Mouse (Mus musculus): Measurements from ENCODE around the gene Mrtfa. TPM values are rescaled to one million over a fixed set of nuclear protein-coding genes. Genes with fewer than 3 reads are reported as not detected.

The Mrtfa gene
- total and polyA plus RNA-seq, 2 experiments from 2014 or later: 22.6 to 32.1 TPM

GRCm38 (mm10) chr15:81141956-81142576, 48.5 kb downstream of the Mrtfa start:
- no peak overlapping the region for H3K4me3 ChIP-seq (ENCODE audit: low read length)
- DNase-seq (ENCODE audit: low spot score): no peak

GRCm38 (mm10) chr15:81140004-81140403, 50.6 kb downstream of the Mrtfa start:
- Histone ChIP-seq H3K36me3 (ENCODE audit: insufficient read depth, low read length) (no peaks in the 10 kb centered on the region), H3K27ac (no peak overlapping the region), H3K27me3 (ENCODE audit: insufficient read depth, low read length) (no peaks in the 10 kb centered on the region), H3K4me1 (ENCODE audit: insufficient read depth, low read length) (no peaks in the 10 kb centered on the region; the same call in 1 of the 2 replicates), H3K4me2 (ENCODE audit: low read depth, low read length) (no peak overlapping the region), H3K9me3 (ENCODE audit: low read length) (no peaks in the 10 kb centered on the region), H3K9ac (replicated peaks; ENCODE audit: low read length) (no peak overlapping the region), H3K4me3 (ENCODE audit: low read length) (no peak overlapping the region)
- no peak for ATAC-seq
- 82% methylated on average over 5 of the region's 5 CpGs for WGBS
- TF ChIP-seq CTCF (IDR thresholded peaks at IDR 0.05; ENCODE audit: low read depth): no peak
- DNase-seq (ENCODE audit: low spot score): no peak

More at GRCm38 (mm10) chr15:81141956-81142576, 48.5 kb downstream of the Mrtfa start:
- Histone ChIP-seq H3K4me2 (ENCODE audit: low read depth, low read length) (no peak overlapping the region), H3K27me3 (ENCODE audit: insufficient read depth, low read length) (no peaks in the 10 kb centered on the region), H3K36me3 (ENCODE audit: insufficient read depth, low read length) (no peaks in the 10 kb centered on the region), H3K9me3 (ENCODE audit: low read length) (no peaks in the 10 kb centered on the region), H3K9ac (replicated peaks; ENCODE audit: low read length) (no peak overlapping the region), H3K4me1 (ENCODE audit: insufficient read depth, low read length) (no peaks in the 10 kb centered on the region; the same call in 1 of the 2 replicates), H3K27ac (no peak overlapping the region)
- no peak for TF ChIP-seq CTCF (IDR thresholded peaks at IDR 0.05; ENCODE audit: low read depth)
- 74% methylated on average over 11 of the region's 11 CpGs for WGBS
- no peak for ATAC-seq

DNA sequence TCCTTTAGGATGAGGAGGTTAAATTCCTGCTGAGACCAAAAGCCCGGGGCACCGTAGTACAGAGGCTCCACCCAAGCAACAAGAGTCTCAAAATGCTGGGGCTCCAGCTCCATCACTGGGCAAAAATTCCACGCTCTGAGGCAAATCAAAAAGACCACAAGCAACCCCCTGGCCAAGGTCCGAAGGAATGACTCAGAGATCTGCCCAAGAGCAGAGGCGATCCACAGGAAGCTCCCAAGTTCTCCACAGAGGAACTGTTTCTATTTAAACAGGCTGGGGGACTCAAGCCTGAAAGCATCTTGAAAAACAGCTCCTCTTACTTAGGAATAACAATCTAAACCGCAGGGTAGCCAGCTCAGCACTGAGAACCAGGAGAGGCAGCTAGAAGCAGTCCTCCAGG, 53.3 kb downstream of the Mrtfa start:
- ATAC-seq: no peak
- TF ChIP-seq CTCF (IDR thresholded peaks at IDR 0.05; ENCODE audit: low read depth): no peak
- peak overlapping the region; percentile 36; the same call in 1 of the 2 replicates for H3K27ac ChIP-seq
- H3K36me3 ChIP-seq (ENCODE audit: insufficient read depth, low read length): no peaks in the 10 kb centered on the region
- H3K4me1 ChIP-seq (ENCODE audit: insufficient read depth, low read length): no peaks in the 10 kb centered on the region; the same call in 1 of the 2 replicates
- no peaks in the 10 kb centered on the region for H3K27me3 ChIP-seq (ENCODE audit: insufficient read depth, low read length)
- H3K4me2 ChIP-seq (ENCODE audit: low read depth, low read length): no peak overlapping the region
- H3K9ac ChIP-seq (replicated peaks; ENCODE audit: low read length): no peak overlapping the region
- no peaks in the 10 kb centered on the region for H3K9me3 ChIP-seq (ENCODE audit: low read length)
- DNase-seq (ENCODE audit: low spot score): peak; percentile 7
- H3K4me3 ChIP-seq (ENCODE audit: low read length): no peak overlapping the region
- 27% methylated on average over 6 of the region's 6 CpGs for WGBS

DNA sequence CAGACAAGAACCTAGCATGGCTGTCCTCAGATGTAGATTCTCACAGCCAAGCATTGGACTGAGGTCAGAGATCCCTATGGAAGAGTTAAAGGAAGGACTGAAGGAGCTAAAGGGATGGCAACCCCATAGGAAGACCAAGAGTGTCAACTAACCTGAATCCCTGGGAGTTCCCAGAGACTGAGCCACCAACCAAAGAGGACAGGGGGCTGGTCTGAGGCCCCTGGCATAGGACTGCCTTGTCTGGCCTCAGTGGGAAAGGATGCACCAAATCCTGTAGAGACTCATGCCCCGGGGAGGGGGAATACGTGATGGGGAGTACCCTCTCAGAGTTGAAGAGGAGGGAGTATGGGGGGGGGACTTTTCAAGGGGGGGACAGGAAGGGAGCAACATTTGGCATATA, 56.8 kb downstream of the Mrtfa start:
- WGBS: 100% methylated on average over 2 of the region's 2 CpGs

GRCm38 (mm10) chr15:81131152-81131551, 59.4 kb downstream of the Mrtfa start:
- no peak for ATAC-seq
- TF ChIP-seq CTCF (IDR thresholded peaks at IDR 0.05; ENCODE audit: low read depth): no peak
- Histone ChIP-seq H3K4me1 (ENCODE audit: insufficient read depth, low read length) (no peaks in the 10 kb centered on the region), H3K4me2 (ENCODE audit: low read depth, low read length) (no peak overlapping the region), H3K27me3 (ENCODE audit: insufficient read depth, low read length) (no peaks in the 10 kb centered on the region), H3K9me3 (ENCODE audit: low read length) (no peaks in the 10 kb centered on the region), H3K36me3 (ENCODE audit: insufficient read depth, low read length) (no peaks in the 10 kb centered on the region), H3K27ac (no peak overlapping the region), H3K9ac (replicated peaks; ENCODE audit: low read length) (no peak overlapping the region), H3K4me3 (ENCODE audit: low read length) (no peak overlapping the region)
- no peak for DNase-seq (ENCODE audit: low spot score)
- 94% methylated on average over 5 of the region's 5 CpGs for WGBS

More for the DNA sequence above, 56.8 kb downstream of the Mrtfa start:
- H3K4me2 ChIP-seq (ENCODE audit: low read depth, low read length): no peak overlapping the region
- H3K9me3 ChIP-seq (ENCODE audit: low read length): no peaks in the 10 kb centered on the region
- no peak overlapping the region for H3K27ac ChIP-seq
- H3K4me3 ChIP-seq (ENCODE audit: low read length): no peak overlapping the region
- no peak overlapping the region for H3K9ac ChIP-seq (replicated peaks; ENCODE audit: low read length)
- TF ChIP-seq CTCF (IDR thresholded peaks at IDR 0.05; ENCODE audit: low read depth): no peak
- H3K4me1 ChIP-seq (ENCODE audit: insufficient read depth, low read length): no peaks in the 10 kb centered on the region
- DNase-seq (ENCODE audit: low spot score): no peak
- H3K27me3 ChIP-seq (ENCODE audit: insufficient read depth, low read length): no peaks in the 10 kb centered on the region
- no peaks in the 10 kb centered on the region for H3K36me3 ChIP-seq (ENCODE audit: insufficient read depth, low read length)
- no peak for ATAC-seq

DNA sequence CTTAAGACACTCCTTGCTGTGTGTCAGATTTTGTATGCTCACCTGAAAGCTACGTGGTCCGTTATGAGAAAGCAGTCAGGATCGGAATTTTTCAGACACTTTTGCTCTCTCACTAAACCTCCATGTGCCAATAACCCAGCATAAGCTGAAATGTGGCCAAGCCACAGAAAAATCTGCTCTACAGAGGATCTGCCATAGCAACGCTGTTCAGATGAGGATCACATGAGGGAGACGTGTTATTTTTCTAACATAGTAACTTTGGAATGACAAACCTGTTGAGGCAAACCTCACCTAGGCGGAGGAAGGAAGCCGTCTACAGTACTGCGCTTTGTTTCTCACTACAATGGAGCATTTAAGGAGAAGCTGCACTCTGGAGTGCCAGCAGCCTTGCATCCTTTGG, 60.6 kb downstream of the Mrtfa start:
- Histone ChIP-seq H3K4me2 (ENCODE audit: low read depth, low read length) (no peak overlapping the region), H3K27me3 (ENCODE audit: insufficient read depth, low read length) (no peaks in the 10 kb centered on the region), H3K36me3 (ENCODE audit: insufficient read depth, low read length) (no peaks in the 10 kb centered on the region), H3K9me3 (ENCODE audit: low read length) (no peaks in the 10 kb centered on the region), H3K9ac (replicated peaks; ENCODE audit: low read length) (no peak overlapping the region), H3K4me3 (ENCODE audit: low read length) (no peak overlapping the region), H3K4me1 (ENCODE audit: insufficient read depth, low read length) (no peaks in the 10 kb centered on the region), H3K27ac (no peak overlapping the region)
- ATAC-seq (no peak), DNase-seq (ENCODE audit: low spot score) (no peak)
- no peak for TF ChIP-seq CTCF (IDR thresholded peaks at IDR 0.05; ENCODE audit: low read depth)
- WGBS: 68% methylated on average over 8 of the region's 8 CpGs

- Histone ChIP-seq H3K9ac (replicated peaks; ENCODE audit: low read length) (no peak overlapping the region), H3K27ac (no peak overlapping the region), H3K4me2 (ENCODE audit: low read depth, low read length) (no peak overlapping the region), H3K27me3 (ENCODE audit: insufficient read depth, low read length) (no peaks in the 10 kb centered on the region), H3K4me1 (ENCODE audit: insufficient read depth, low read length) (no peaks in the 10 kb centered on the region), H3K9me3 (ENCODE audit: low read length) (no peaks in the 10 kb centered on the region), H3K4me3 (ENCODE audit: low read length) (no peak overlapping the region), H3K36me3 (ENCODE audit: insufficient read depth, low read length) (no peaks in the 10 kb centered on the region)
- DNase-seq (ENCODE audit: low spot score) (no peak), ATAC-seq (no peak)
- 85% methylated on average over 5 of the region's 5 CpGs for WGBS
- TF ChIP-seq CTCF (IDR thresholded peaks at IDR 0.05; ENCODE audit: low read depth): no peak
Measured at GRCm38 (mm10) chr15:81128155-81128838, 62.3 kb downstream of the Mrtfa start.

All from hindbrain, postnatal 0 days (tissue).